Comparison of ENCODE assay signal across 8 mouse cellular contexts in genomic region chr2:27411688-27412174, GRCm38 (mm10). TPM values are rescaled to one million over a fixed set of nuclear protein-coding genes. Genes with fewer than 3 reads are reported as not detected.
DNase-seq lines count a peak whose midpoint lies in the region; ATAC-seq and TF ChIP-seq lines count a peak whose summit lies in the region.

No protein-coding gene starts in this region.

- TF ChIP-seq EP300 in MEL (IDR thresholded peaks at IDR 0.05; ENCODE audit: low read depth in 1 of 2, low read length in 2 of 2), result no peak

- no peak overlapping the region for H3K9ac ChIP-seq in MEL (ENCODE audit: control insufficient read depth, low read depth, low read length, poor library complexity, severe bottlenecking)
- no peak overlapping the region for H3K9ac ChIP-seq in intestine, embryonic 15.5 days
- H3K9ac ChIP-seq in lung, embryonic 14.5 days, result no peak overlapping the region

- no peak for TF ChIP-seq CTCF in MEL (IDR thresholded peaks at IDR 0.05 in 2 of 3, conservative IDR thresholded peaks at IDR 0.05 in 1 of 3; ENCODE audit: control insufficient read depth in 1 of 3, insufficient read depth in 1 of 3, low read depth in 2 of 3, low read length in 3 of 3, poor library complexity in 1 of 3, severe bottlenecking in 1 of 3)
- TF ChIP-seq CTCF in lung, embryonic 14.5 days (IDR thresholded peaks at IDR 0.05; ENCODE audit: low read depth), result no peak

- WGBS in forebrain, embryonic 10.5 days, result 23% methylated on average over 8 of the region's 8 CpGs
- 11% methylated on average over 8 of the region's 8 CpGs for WGBS in intestine, embryonic 15.5 days
- WGBS in lung, embryonic 14.5 days, result 10% methylated on average over 8 of the region's 8 CpGs

- H3K4me1 ChIP-seq in MEL (ENCODE audit: control insufficient read depth in 1 of 2, insufficient read depth in 2 of 2, low read length in 2 of 2), result peaks cover 0 to 7% of the 10 kb centered on the region in 2 experiments; a peak in 3 of 4 replicates
- peaks cover 95% of the 10 kb centered on the region for H3K4me1 ChIP-seq in forebrain, embryonic 10.5 days
- peaks cover 60% of the 10 kb centered on the region for H3K4me1 ChIP-seq in intestine, embryonic 15.5 days (replicated peaks)
- H3K4me1 ChIP-seq in lung, embryonic 14.5 days (ENCODE audit: insufficient read depth), result peaks cover 51% of the 10 kb centered on the region

- TF ChIP-seq POLR2A in MEL (IDR thresholded peaks at IDR 0.05; ENCODE audit: control insufficient read depth in 1 of 2, insufficient read depth in 1 of 2, low read depth in 1 of 2, low read length in 2 of 2, poor library complexity in 1 of 2), result no peak

- H3K9me3 ChIP-seq in MEL (replicated peaks; ENCODE audit: insufficient read depth, low read length), result no peaks in the 10 kb centered on the region
- no peaks in the 10 kb centered on the region for H3K9me3 ChIP-seq in forebrain, embryonic 10.5 days
- no peaks in the 10 kb centered on the region for H3K9me3 ChIP-seq in intestine, embryonic 15.5 days
- H3K9me3 ChIP-seq in lung, embryonic 14.5 days (ENCODE audit: low read depth, low read length), result no peaks in the 10 kb centered on the region

- H3K4me2 ChIP-seq in intestine, embryonic 15.5 days (replicated peaks), result peak overlapping the region; percentile 35
- no peak overlapping the region for H3K4me2 ChIP-seq in lung, embryonic 14.5 days

- H3K79me2 ChIP-seq in MEL (ENCODE audit: control insufficient read depth, insufficient read depth, low read length, poor library complexity), result no peaks in the 10 kb centered on the region

- peak; percentile 51 for DNase-seq in MEL (ENCODE audit: low read depth, low spot score)
- DNase-seq in forebrain, embryonic 10.5 days (ENCODE audit: extremely low spot score, low spot score), result no peak
- DNase-seq in lung, embryonic 14.5 days, result peak; percentile 78
- DNase-seq in right cerebral cortex, adult 2 months (ENCODE audit: low spot score in 2 of 2), result no peak
- DNase-seq in layer of hippocampus, postnatal 36 days, result no peak

- H3K27ac ChIP-seq in MEL (ENCODE audit: control insufficient read depth, low read depth, low read length), result no peak overlapping the region
- peak overlapping the region; percentile 81 for H3K27ac ChIP-seq in forebrain, embryonic 10.5 days
- peak overlapping the region; percentile 66 for H3K27ac ChIP-seq in intestine, embryonic 15.5 days
- peak overlapping the region; percentile 65 for H3K27ac ChIP-seq in lung, embryonic 14.5 days (ENCODE audit: low read depth)

- H3K4me3 ChIP-seq in MEL (ENCODE audit: control insufficient read depth in 1 of 2, insufficient read depth in 1 of 2, low read depth in 2 of 2, low read length in 2 of 2), result no peak overlapping the region
- H3K4me3 ChIP-seq in forebrain, embryonic 10.5 days, result peak overlapping the region; percentile 23
- H3K4me3 ChIP-seq in intestine, embryonic 15.5 days (replicated peaks), result no peak overlapping the region
- H3K4me3 ChIP-seq in lung, embryonic 14.5 days (ENCODE audit: low read depth, low read length), result no peak overlapping the region

- ATAC-seq in intestine, embryonic 15.5 days, result peak; percentile 68
- peak; percentile 83 for ATAC-seq in lung, embryonic 14.5 days (ENCODE audit: insufficient read depth)
- ATAC-seq in neutrophil, adult 5-6 weeks (ENCODE audit: extremely low read depth, insufficient number of reproducible peaks, low FRiP score, poor library complexity, severe bottlenecking), result peak; percentile 49
- no peak for ATAC-seq in cerebellum, adult (ENCODE audit: insufficient number of reproducible peaks, low FRiP score, low TSS enrichment)

- no peaks in the 10 kb centered on the region for H3K27me3 ChIP-seq in MEL (ENCODE audit: control insufficient read depth in 1 of 2, insufficient read depth in 2 of 2, low read length in 2 of 2)
- H3K27me3 ChIP-seq in forebrain, embryonic 10.5 days (ENCODE audit: poor library complexity, severe bottlenecking), result no peaks in the 10 kb centered on the region
- no peaks in the 10 kb centered on the region for H3K27me3 ChIP-seq in intestine, embryonic 15.5 days (replicated peaks)
- H3K27me3 ChIP-seq in lung, embryonic 14.5 days (ENCODE audit: insufficient read depth, low read length), result no peaks in the 10 kb centered on the region

- no peaks in the 10 kb centered on the region for H3K36me3 ChIP-seq in MEL (ENCODE audit: control insufficient read depth in 1 of 2, insufficient read depth in 2 of 2, low read length in 2 of 2)
- peaks cover 3% of the 10 kb centered on the region; the same call in 1 of the 2 replicates for H3K36me3 ChIP-seq in forebrain, embryonic 10.5 days (replicated peaks)
- H3K36me3 ChIP-seq in intestine, embryonic 15.5 days, result no peaks in the 10 kb centered on the region
- no peaks in the 10 kb centered on the region for H3K36me3 ChIP-seq in lung, embryonic 14.5 days (ENCODE audit: insufficient read depth)

- no peak for TF ChIP-seq RAD21 in MEL (IDR thresholded peaks at IDR 0.05; ENCODE audit: low read depth, low read length)

TF ChIP-seq in MEL, 35 proteins besides CTCF, POLR2A, EP300 and RAD21:
- TF ChIP-seq USF1 (IDR thresholded peaks at IDR 0.05; ENCODE audit: low read depth, low read length) (no peak), ETS1 (IDR thresholded peaks at IDR 0.05; ENCODE audit: low read depth, low read length) (0 out of 2 replicates have a peak, but pooled peaks have one; percentile 23), NRF1 (IDR thresholded peaks at IDR 0.05; ENCODE audit: insufficient read depth, low read depth, low read length, poor library complexity, severe bottlenecking) (no peak), ZNF384 (IDR thresholded peaks at IDR 0.05; ENCODE audit: low read depth, low read length) (peak; percentile 86)

RNA-seq across cellular contexts. Expression of gene Vav2, which starts 15.1 kb away (rescaled TPM):
- 7.4 and 8.8 TPM in 2 replicates for total RNA-seq in MEL (2012; rRNA removed)
- polyA plus RNA-seq in MEL (2012; ENCODE audit: insufficient read depth in 1 of 2, insufficient read length in 2 of 2, low read depth in 1 of 2, low replicate concordance in 2 of 2, missing spikeins in 1 of 2), result 10 to 100 TPM in 1 of 2 experiments, not detected in 1; 15.9 TPM
- polyA plus RNA-seq in forebrain, embryonic 10.5 days (2016; fragmentation: Nextera tagmentation; extraction: Ambion mirVana), result 11.5 and 11.8 TPM in 2 replicates
- polyA plus RNA-seq in intestine, embryonic 15.5 days (2015; fragmentation: Nextera tagmentation; extraction: Ambion mirVana), result 5.4 and 6.1 TPM in 2 replicates
- polyA plus RNA-seq in lung, embryonic 14.5 days (2014; fragmentation: Nextera tagmentation; extraction: Ambion mirVana), result 8.6 and 8.8 TPM in 2 replicates
- total RNA-seq in neutrophil, adult 5-6 weeks (2017), result 38.4 and 39.5 TPM in 2 replicates
- 10 to 100 TPM; 11.2 to 11.5 TPM for total RNA-seq in layer of hippocampus, postnatal 36 days (2021)

RNA-seq across cellular contexts. Expression of gene Brd3os, which starts 30.4 kb away (rescaled TPM):
- 0.31 and 0.72 TPM in 2 replicates for total RNA-seq in MEL (2012; rRNA removed)
- polyA plus RNA-seq in MEL (2012; ENCODE audit: insufficient read depth in 1 of 2, insufficient read length in 2 of 2, low read depth in 1 of 2, low replicate concordance in 2 of 2, missing spikeins in 1 of 2), result 1 to 10 TPM in 1 of 2 experiments, not detected in 1; 2.9 TPM
- polyA plus RNA-seq in forebrain, embryonic 10.5 days (2016; fragmentation: Nextera tagmentation; extraction: Ambion mirVana), result 10.2 and 11.0 TPM in 2 replicates
- polyA plus RNA-seq in intestine, embryonic 15.5 days (2015; fragmentation: Nextera tagmentation; extraction: Ambion mirVana), result 4.8 and 6.1 TPM in 2 replicates
- polyA plus RNA-seq in lung, embryonic 14.5 days (2014; fragmentation: Nextera tagmentation; extraction: Ambion mirVana), result 7.0 and 8.1 TPM in 2 replicates
- 0.25 and 0.47 TPM in 2 replicates for total RNA-seq in neutrophil, adult 5-6 weeks (2017)
- total RNA-seq in layer of hippocampus, postnatal 36 days (2021), result 10 to 100 TPM; 22.6 to 24.0 TPM

Comparison
In these comparisons a context has a peak if more than half of its experiments do, and no peak if none do; other contexts are left out.
1. DNase-seq: peak in MEL (single experiment) and lung, embryonic 14.5 days (single experiment); none in forebrain, embryonic 10.5 days (single experiment), right cerebral cortex, adult 2 months (0 of 2) and layer of hippocampus, postnatal 36 days (0 of 2).